Mouse (Mus musculus) A20 (cell line): ENCODE data around the gene Dtd1.
A peak's percentile ranks its signal among the peaks of the same experiment; 100 is the strongest.

Source experiments
- DNase-seq: peaks from one replicate; pipeline ENCODE4 v3.0.0-alpha.2; 2011; ENCODE audit warnings: low read depth, low spot score

Gene Dtd1

DNA sequence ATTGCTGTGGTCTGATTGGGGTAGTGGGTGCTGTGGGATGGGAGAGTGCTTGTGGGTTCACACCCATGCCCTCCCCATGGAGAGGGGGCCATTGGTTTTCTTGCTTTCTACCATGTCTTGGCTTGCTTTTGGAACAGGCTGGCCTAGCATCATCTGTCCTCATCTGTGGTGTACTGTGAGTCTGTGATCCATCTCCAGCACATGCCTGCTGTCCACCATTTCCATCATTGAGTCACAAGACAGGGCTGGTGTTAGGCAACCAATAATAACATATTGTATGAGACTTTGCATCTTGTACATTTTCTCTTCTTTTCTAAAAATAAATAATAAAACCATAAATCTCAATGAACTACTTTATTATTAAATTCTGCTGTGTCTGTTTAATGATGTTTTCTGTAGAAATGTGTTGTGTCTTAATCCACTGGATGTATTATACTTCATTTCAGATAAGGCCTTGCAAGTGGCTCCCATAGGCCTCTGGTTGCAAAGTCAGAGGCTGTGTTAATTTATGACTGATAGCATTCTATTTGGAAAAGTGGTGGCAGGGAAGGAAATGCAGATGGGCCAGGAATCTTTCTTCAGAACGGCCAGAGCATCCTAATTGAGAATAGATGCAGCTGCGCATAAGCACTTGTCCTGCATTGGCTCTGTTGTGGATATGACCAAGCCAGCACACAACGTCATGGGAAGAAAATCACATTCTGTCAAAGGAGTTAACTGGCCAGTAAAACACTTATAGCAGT lies 168.8 kb downstream of the Dtd1 start:
- DNase-seq = no peak

DNA sequence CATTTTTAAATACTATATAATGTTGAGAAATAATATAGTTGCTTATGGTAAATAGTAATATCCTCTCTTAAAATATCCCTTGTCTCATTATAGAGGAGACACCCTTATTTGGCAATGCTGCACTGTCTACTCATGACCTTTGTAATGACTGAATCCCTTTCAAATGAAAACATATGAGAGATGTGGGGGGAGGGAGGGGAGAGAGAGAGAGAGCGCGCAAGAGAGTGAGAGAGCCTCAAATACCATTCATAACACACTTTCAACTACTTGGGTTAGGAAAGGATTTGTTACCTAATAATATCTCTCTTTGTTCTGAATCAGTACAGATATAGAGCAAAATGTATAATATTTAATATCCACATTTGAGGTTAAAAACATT lies 169.4 kb downstream of the Dtd1 start:
- DNase-seq = no peak

DNA sequence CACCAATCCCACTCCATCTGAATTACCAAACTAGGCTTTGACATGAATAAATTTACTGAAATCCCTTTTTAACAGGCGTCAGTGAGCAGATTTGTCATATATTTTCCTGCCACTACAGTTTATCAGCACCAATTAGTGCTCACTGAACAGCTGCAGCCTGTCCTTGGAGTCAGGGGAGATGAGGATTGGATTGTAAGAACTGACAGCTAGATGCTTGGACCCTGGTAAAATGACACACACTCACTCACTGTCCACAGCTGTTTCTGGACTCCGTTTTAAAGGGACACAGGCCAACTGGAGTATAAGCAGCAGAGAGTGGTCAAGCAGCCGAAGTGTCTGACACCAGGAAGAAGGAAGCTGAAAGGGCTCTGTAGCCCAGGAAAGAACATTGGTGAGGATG lies 169.9 kb downstream of the Dtd1 start:
- no peak for DNase-seq

DNA sequence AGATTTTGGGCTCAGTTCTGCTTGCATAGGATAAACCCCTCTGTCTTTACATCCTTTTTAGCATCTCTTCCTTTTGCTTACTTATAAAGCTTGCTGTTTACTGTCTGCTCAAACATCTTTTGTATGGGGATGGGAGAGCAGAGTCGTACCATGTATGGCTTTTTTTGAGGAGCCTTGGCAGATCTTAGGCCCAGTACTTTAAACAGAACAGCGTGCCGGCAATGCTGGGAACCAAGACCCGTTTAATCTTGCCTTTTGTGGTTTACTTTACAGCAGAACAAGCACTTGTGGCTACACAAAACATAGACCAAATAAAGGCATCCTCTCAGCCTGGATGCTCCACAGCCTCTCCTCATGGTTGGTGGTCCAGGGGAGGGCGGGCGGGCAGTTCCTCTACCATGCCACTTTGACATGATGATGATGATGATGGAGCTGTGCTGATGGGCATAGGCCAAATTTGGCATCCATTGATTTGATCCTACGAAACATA lies 170.8 kb downstream of the Dtd1 start:
- DNase-seq = no peak

DNA sequence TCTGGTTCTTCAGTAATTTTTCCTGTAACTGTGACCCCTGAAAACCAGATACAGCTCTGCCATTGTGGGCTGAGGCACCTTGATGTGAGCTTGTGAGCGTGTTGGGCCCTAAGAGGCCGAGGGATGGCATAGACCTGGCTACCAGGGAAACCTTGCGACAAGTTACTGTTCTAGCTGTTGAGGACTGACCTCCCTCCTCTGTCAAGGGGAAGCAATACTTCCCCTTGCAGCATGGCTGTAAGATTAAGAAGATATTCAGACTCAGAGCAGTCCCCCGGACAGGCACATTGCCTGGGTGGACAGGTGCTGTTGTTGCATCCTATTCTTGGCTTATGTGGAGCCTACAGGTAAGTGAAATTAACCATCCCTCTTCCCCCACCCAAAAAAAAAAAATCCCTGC lies 172.1 kb downstream of the Dtd1 start:
- no peak for DNase-seq

DNA sequence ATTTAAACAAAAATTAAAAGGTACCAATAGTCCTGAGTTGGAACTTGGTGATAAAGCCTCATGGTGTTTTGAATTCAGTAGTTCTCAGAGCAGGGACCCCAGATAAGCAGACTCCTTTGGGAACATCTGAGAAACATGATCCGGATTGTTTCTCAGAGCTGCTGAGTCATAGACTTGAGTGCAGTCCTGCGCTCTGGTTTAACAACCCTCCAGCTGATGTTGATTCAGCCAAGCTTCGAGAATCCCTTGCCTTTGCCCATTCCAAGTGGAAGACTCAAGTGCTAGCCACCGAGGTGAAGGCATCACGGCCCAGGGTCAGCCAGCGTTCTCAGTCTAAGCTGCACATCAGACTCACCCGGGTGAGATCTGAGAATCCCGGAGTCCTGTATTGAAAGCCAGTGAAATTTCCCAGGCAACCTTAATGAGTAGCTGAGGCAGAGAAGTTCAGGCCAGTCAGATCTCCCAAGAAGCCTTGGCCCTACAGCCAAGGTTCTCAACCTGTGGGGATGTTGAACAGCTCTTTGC lies 175.0 kb downstream of the Dtd1 start:
- no peak for DNase-seq

DNA sequence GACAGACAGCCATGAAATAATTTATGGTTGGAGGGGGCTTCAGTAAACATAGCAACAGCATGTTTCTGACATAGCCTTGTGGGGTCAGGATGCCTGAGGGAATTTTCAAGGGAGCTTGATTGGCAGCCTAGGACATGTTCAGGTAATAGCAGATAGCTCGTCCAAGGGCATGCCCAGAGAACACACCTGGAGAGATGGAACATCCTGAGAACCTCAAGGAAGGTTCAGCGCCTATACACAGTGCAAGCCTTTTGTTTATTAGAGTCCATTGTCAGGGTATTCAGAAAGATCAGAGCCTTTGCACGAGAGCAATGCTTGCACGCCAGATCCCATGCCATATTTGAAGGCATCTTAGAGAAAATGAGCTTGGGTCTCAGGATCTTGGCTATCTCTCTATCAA lies 175.9 kb downstream of the Dtd1 start:
- DNase-seq = no peak

DNA sequence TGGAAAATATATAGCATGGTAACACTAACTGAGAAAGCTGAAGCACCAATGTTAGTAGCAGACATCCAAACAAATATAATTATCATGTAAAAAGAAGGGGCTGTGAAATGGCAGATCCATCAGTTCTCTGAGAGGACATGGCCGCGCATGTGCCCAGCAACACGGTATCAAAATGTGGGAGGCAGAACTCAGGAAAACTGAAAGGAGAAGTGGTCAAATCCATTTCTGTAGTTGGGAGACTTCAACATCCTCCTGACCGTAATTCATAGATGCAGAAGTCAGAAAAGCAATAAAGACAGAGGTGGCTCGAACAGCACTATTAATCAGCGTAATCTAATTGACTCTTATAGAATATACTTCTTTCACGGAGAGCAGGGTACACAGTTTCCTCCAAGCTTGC lies 179.6 kb downstream of the Dtd1 start:
- DNase-seq = no peak

DNA sequence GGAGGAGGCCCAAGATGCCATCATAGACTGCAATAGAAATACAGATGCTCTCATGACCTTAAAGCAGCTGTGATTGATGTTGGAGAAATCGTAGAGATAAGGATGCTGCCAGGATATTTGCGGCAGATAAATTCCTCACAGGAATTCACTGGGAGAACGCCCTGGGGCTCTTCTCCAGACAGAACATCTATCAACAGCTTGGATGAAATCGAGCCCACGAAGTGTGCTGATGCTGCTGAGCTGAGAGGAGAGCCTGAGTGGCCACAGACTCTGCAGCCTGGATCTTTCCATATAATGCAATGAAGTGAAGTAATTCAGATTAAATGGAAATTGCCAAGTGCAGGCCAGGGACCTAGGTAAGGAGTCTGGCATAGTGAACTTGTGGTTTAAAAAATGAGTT lies 181.0 kb downstream of the Dtd1 start:
- DNase-seq = no peak

DNA sequence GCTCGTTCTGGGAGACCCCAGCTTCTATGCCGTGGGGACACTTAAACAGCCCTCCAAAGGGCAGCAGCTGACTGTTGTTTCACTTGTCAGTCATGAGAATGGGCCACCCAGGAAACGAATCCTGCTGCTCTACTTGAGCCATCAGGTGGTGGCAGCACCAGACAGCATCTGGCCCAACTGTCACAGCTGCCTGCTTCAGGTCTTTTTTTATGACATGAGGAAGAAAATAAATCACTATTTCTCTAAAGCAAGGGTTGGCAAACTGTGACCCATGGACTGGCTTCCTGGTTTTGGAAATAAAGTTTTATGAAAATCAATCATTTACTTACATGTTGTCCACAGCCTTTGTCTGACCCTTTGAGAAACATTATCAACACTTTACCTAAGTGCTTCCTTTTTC lies 182.2 kb downstream of the Dtd1 start:
- peak; percentile 19 for DNase-seq

DNA sequence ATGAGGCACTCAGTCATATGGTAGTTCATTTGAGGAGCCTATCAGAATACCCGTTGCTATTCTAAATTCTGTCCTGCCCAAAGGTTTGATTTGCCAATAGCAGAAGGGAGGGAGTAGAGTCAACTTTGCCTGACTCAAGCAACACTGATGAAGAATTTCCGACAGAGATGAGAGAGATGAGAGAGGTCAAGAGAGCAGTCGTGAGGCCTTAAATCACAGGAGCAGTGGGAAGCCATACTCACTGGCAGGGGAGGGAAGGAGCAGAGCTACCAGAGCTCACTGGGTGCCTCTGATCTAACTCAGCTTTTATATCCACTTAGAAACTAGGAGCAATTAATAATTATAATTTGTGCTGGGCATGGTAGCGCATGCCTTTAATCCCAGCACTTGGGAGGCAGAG lies 182.8 kb downstream of the Dtd1 start:
- DNase-seq = no peak

DNA sequence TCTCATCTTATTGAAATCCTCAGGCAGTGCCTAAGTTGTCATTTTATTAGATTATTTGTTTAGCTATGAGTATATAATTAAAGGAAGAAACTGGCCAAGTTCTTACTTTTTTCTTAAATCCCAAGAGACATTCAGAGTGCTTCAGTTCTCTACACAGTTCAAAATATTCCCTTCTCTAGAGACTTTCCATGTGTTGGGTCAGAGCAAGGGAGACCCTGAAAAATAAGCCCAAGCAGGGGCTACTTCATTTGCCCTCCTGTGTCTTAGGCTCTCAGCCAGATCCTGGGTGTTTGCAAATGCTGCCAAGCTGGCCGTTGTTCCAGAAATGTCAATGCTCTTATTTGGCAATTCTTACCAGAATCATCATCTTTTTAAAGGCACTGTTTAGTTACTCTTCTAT lies 183.5 kb downstream of the Dtd1 start:
- DNase-seq = no peak

DNA sequence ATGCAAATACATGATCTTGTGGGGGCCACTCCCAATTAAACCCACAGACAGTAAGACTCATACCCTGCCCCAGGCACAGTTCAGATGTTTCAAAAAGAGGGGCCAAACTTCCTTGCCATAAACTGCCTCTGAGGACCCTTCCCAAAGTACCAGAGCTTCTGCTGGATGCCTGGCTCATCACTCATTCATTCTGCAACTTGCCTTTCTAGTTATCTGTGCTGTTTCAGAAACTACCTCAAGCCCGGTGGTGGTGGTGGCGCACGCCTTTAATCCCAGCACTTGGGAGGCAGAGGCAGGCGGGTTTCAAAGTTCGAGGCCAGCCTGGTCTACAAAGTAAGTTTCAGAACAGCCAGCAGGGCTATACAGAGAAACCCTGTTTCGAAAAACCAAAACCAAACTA lies 184.1 kb downstream of the Dtd1 start:
- no peak for DNase-seq

DNA sequence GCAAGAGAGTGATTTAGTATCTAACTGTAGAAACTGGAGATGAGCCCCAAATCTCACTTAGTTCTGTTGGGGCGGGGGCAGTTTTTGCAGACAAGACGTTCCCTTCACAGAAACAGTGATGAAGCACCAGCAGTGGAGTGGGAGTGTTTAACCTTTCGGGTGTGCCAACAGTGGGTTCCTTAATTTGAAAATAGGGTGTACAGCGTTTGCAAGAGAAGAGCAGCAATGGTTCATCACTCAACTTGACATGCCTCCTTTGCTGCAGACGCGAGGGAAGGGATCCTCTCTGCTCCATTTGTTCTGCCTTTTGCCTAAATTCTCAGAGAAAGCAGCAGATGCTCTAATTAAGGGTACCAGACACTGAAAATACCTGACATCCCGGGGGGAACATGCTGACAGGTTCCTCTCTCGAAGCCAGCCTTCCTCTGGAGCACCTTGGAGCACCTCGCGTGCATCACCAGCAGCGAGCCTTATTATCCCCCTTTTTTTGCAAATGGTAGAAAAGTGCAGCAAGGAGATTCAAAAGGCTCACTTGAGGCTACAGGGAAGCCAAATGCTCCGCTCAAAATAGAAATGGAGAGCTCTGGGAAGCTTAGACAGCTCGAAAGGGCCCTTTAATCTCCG lies 192.1 kb downstream of the Dtd1 start:
- DNase-seq = no peak

DNA sequence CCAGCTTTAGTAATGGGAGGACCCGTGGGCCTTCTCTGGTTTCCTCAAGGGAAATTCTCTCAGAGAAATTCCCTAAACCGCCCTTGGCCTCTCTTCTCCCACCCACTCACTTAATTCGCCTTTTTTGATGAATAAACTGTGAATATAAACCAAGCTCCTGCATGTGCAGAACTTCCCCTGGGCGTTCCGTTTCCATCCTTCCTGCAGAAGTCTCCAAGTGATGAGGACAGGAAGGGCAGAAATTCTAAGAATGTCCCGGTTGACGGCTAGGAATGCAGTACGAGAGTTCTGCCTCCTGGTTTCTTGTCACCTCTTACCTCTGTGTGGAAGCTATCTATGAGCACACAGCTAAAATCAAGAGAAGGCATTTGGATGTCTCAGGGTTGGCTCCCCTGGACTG lies 197.8 kb downstream of the Dtd1 start:
- DNase-seq = no peak

DNA sequence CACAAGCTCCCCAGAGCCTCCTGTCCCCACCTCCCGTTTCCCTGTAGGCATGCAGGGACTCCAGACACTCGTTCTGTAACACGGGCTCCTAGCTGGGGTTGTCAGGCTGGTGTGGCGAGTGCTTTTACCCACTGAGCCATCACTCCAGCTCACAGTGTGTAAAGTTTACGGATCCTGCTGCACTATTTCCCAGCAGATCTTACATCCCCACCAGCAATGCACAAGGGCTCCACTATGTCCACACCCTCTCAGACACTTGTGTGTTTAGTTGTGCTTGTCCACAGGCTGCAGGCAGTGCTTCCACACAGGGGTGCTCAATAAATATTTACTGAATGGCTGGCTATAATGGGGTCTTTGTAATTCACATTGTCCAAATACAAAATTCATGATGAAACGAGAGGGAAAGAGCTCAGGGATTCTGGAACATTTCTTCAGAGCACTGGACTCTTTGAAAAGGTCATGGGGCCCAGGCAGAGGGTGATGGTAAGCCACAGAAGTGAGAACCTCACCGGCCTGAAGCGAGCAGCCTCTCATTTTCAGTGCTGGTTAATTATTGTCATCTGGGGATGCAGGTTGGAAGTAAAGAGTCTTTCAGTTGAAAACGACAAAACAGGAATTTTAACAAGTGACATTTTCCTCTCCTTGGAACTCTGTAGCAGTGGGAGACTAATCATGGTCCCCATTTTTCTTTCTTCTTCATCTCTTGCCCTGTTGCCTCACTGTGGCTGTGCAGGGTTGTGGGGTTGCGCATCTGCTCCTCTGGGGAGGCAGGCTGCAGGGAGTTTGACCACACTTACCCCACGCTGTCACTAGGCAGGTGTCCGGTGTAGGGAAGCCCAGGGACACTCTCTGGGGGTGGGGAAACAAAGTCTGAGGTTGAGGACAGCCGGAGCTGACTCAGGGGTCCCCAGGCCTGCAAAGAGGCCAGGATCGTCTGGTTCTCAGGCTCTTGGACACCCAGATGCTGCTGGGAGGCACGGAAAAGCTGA lies 208.4 kb downstream of the Dtd1 start:
- DNase-seq = no peak
